Mouse (Mus musculus): ENCODE data around the gene Rad51c. TPM values are rescaled to one million over a fixed set of nuclear protein-coding genes. Genes with fewer than 3 reads are reported as not detected.
A peak's percentile ranks its signal among the peaks of the same experiment; 100 is the strongest.

Rad51c gene
- total and polyA plus RNA-seq, 3 experiments: 1.5 to 1.9 TPM; not detected in 1

DNA sequence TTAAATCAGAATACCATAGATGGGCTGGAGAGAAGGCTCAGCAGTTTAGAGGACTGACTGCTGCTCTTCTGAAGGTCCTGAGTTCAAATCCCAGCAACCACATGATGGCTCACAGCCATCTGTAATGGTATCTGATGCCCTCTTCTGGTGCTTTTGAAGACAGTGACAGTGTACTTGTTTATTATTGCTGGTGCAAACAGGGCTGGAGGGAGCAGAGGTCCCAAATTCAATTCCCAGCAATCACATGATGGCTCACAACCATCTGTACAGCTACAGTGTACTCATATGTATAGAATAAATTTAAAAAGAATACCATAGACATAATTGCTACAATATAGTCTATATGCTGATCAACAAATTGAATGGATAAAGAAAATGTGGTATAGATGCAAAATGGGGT is 42.7 kb upstream of the Rad51c start:
- peak; percentile 64 for DNase-seq (ENCODE audit: low read depth, low spot score)
- no peaks in the 10 kb centered on the region for H3K27me3 ChIP-seq (ENCODE audit: control insufficient read depth in 1 of 2, insufficient read depth in 2 of 2, low read length in 2 of 2)
- H3K36me3 ChIP-seq (ENCODE audit: control insufficient read depth in 1 of 2, insufficient read depth in 2 of 2, low read length in 2 of 2): peaks cover 0 to 14% of the 10 kb centered on the region in 2 experiments; a peak in 2 of 4 replicates
- H3K27ac ChIP-seq (ENCODE audit: control insufficient read depth, low read depth, low read length): no peak overlapping the region
- no peak overlapping the region for H3K4me3 ChIP-seq (ENCODE audit: control insufficient read depth in 1 of 2, insufficient read depth in 1 of 2, low read depth in 2 of 2, low read length in 2 of 2)
- no peak for TF ChIP-seq ZNF384 (IDR thresholded peaks at IDR 0.05; ENCODE audit: low read depth, low read length)
- TF ChIP-seq POLR2AphosphoS2 (IDR thresholded peaks at IDR 0.05; ENCODE audit: low read length): no peak
- no peak for TF ChIP-seq UBTF (IDR thresholded peaks at IDR 0.05; ENCODE audit: borderline replicate concordance, insufficient read depth, low read depth, low read length)
- TF ChIP-seq MAZ (IDR thresholded peaks at IDR 0.05; ENCODE audit: low read depth, low read length): no peak
- TF ChIP-seq TBP (IDR thresholded peaks at IDR 0.05; ENCODE audit: low read depth, low read length): peak; percentile 30; the same call in 1 of the 2 replicates
- no peak for TF ChIP-seq EP300 (IDR thresholded peaks at IDR 0.05; ENCODE audit: low read depth in 1 of 2, low read length in 2 of 2)
- TF ChIP-seq MAX (IDR thresholded peaks at IDR 0.05; ENCODE audit: low read length): no peak
- no peak for TF ChIP-seq GATA1 (IDR thresholded peaks at IDR 0.05; ENCODE audit: low read depth, low read length)
- TF ChIP-seq CTCF (IDR thresholded peaks at IDR 0.05 in 2 of 3, conservative IDR thresholded peaks at IDR 0.05 in 1 of 3; ENCODE audit: control insufficient read depth in 1 of 3, insufficient read depth in 1 of 3, low read depth in 2 of 3, low read length in 3 of 3, poor library complexity in 1 of 3, severe bottlenecking in 1 of 3): peak in 1 of 3 experiments; percentile 14; a peak in 1 of 6 replicates
- no peak for TF ChIP-seq BHLHE40 (IDR thresholded peaks at IDR 0.05; ENCODE audit: borderline replicate concordance, low read depth, low read length)
- no peak for TF ChIP-seq SIN3A (IDR thresholded peaks at IDR 0.05; ENCODE audit: low read length)
- TF ChIP-seq MAFK (IDR thresholded peaks at IDR 0.05; ENCODE audit: borderline replicate concordance, low read depth, low read length): no peak
- no peak for TF ChIP-seq E2F4 (IDR thresholded peaks at IDR 0.05; ENCODE audit: borderline replicate concordance, low read depth, low read length)
- no peak for TF ChIP-seq NRF1 (IDR thresholded peaks at IDR 0.05; ENCODE audit: insufficient read depth, low read depth, low read length, poor library complexity, severe bottlenecking)
- no peaks in the 10 kb centered on the region for H3K9me3 ChIP-seq (replicated peaks; ENCODE audit: insufficient read depth, low read length)
- H3K79me2 ChIP-seq (ENCODE audit: control insufficient read depth, insufficient read depth, low read length, poor library complexity): no peaks in the 10 kb centered on the region; the same call in 1 of the 2 replicates
- H3K4me1 ChIP-seq (ENCODE audit: control insufficient read depth in 1 of 2, insufficient read depth in 2 of 2, low read length in 2 of 2): peaks cover 4 to 13% of the 10 kb centered on the region in 2 experiments
- peak overlapping the region; percentile 96 for H3K9ac ChIP-seq (ENCODE audit: control insufficient read depth, low read depth, low read length, poor library complexity, severe bottlenecking)

DNA sequence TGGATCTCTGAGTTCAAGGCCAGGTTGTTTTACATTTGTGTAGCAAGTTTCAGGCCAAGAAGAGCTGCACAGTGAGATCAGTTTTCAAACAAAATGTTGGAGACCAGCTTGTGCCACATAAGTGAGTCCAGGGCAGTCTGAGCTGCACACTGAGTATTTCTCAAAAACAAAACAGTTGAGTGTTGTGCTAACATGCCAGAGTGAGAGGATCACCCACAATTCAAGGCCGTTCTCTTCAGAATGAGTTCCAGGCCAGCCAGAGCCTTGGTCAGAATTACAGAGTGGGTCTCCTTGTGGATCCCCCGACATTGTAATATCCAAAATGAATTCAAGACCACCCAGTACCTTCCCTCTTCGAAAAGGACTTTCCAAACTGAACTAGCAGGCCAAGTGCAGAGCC is 41.4 kb upstream of the Rad51c start:
- H3K4me1 ChIP-seq (ENCODE audit: control insufficient read depth in 1 of 2, insufficient read depth in 2 of 2, low read length in 2 of 2): peaks cover 8 to 20% of the 10 kb centered on the region in 2 experiments

More for the DNA sequence above, 41.4 kb upstream of the Rad51c start:
- H3K27ac ChIP-seq (ENCODE audit: control insufficient read depth, low read depth, low read length): peak overlapping the region; percentile 64
- peaks cover 0 to 16% of the 10 kb centered on the region in 2 experiments; a peak in 2 of 4 replicates for H3K36me3 ChIP-seq (ENCODE audit: control insufficient read depth in 1 of 2, insufficient read depth in 2 of 2, low read length in 2 of 2)
- H3K27me3 ChIP-seq (ENCODE audit: control insufficient read depth in 1 of 2, insufficient read depth in 2 of 2, low read length in 2 of 2): no peaks in the 10 kb centered on the region
- no peaks in the 10 kb centered on the region for H3K9me3 ChIP-seq (replicated peaks; ENCODE audit: insufficient read depth, low read length)
- H3K4me3 ChIP-seq (ENCODE audit: control insufficient read depth in 1 of 2, insufficient read depth in 1 of 2, low read depth in 2 of 2, low read length in 2 of 2): no peak overlapping the region
- DNase-seq (ENCODE audit: low read depth, low spot score): peak; percentile 55
- H3K79me2 ChIP-seq (ENCODE audit: control insufficient read depth, insufficient read depth, low read length, poor library complexity): no peaks in the 10 kb centered on the region; the same call in 1 of the 2 replicates
- TF ChIP-seq GABPA (IDR thresholded peaks at IDR 0.05; ENCODE audit: low read depth, low read length): no peak
- no peak for TF ChIP-seq ETS1 (IDR thresholded peaks at IDR 0.05; ENCODE audit: low read depth, low read length)
- no peak for TF ChIP-seq TAL1 (IDR thresholded peaks at IDR 0.05; ENCODE audit: low read length)
- no peak for TF ChIP-seq BHLHE40 (IDR thresholded peaks at IDR 0.05; ENCODE audit: borderline replicate concordance, low read depth, low read length)
- no peak for TF ChIP-seq USF2 (IDR thresholded peaks at IDR 0.05; ENCODE audit: borderline replicate concordance in 1 of 2, insufficient read depth in 1 of 2, low read depth in 1 of 2, low read length in 2 of 2)
- no peak for TF ChIP-seq GATA1 (IDR thresholded peaks at IDR 0.05; ENCODE audit: low read depth, low read length)
- H3K9ac ChIP-seq (ENCODE audit: control insufficient read depth, low read depth, low read length, poor library complexity, severe bottlenecking): peak overlapping the region; percentile 3

Measured in MEL (cell line).